Mouse (Mus musculus): ENCODE measurements around the gene Prorsd1.

GRCm38 (mm10) chr11:29509421-29509820 lies 5.4 kb downstream of the Prorsd1 start:
- TF ChIP-seq CTCF (IDR thresholded peaks at IDR 0.05; ENCODE audit: control insufficient read depth, insufficient read depth, insufficient read length) (no peak), CEBPB (IDR thresholded peaks at IDR 0.05; ENCODE audit: low read depth) (no peak)

Data from C2C12 (cell line).